Mouse (Mus musculus): Measurements from ENCODE around the gene Myoc. TPM values are rescaled to one million over a fixed set of nuclear protein-coding genes. Genes with fewer than 3 reads are reported as not detected.

The Myoc gene
- polyA plus RNA-seq, 1 experiment from 2014 or later, result 0.09 TPM

GRCm38 (mm10) chr1:162664826-162665475, 26.0 kb downstream of the Myoc start:
- Histone ChIP-seq H3K27ac (peak overlapping the region; percentile 57), H3K9me3 (no peaks in the 10 kb centered on the region), H3K27me3 (ENCODE audit: insufficient read depth, poor library complexity, severe bottlenecking) (no peaks in the 10 kb centered on the region), H3K4me3 (peak overlapping the region; percentile 48), H3K36me3 (peaks cover 11% of the 10 kb centered on the region), H3K4me1 (replicated peaks) (peaks cover 13% of the 10 kb centered on the region)
- WGBS, result 17% methylated on average over 10 of the region's 10 CpGs
- DNase-seq (ENCODE audit: low spot score), result peak; percentile 81

DNA sequence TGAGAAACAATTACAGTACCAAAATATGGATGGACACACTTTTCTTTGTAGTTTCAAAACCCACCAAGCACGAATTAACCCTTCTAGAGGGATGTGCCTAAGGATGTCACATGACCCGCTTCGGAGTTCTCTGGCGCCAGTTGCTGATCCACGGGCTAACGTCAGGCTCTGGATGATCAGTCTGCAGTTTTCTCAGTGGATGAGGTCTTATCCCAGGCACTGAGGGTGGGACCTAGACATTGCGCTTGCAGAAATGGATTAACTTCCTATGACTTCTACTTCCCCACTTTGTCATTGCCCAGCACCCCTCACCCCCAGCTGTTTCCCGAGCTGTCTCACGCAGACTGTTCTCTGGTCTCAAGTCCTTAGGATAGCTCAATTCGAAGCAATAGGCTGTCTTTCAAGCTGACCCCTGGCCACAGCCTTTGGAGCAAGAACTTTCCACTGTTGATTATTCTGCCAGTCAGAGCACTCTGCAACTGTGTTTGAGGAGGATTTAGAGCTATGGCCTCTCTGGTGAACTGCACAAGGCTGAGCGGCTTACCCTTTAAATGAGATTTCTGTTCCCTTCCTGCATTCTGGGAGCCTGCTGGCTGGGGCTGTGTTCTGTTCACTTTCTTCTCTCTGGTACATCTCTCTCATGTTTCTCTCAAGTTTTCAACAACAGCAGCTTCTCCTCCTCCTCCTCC, 26.7 kb downstream of the Myoc start:
- 5% methylated on average over 11 of the region's 11 CpGs for WGBS
- Histone ChIP-seq H3K9me3 (no peaks in the 10 kb centered on the region), H3K4me3 (peak overlapping the region; percentile 48), H3K27me3 (ENCODE audit: insufficient read depth, poor library complexity, severe bottlenecking) (no peaks in the 10 kb centered on the region), H3K27ac (peak overlapping the region; percentile 57), H3K36me3 (peaks cover 18% of the 10 kb centered on the region), H3K4me1 (replicated peaks) (peaks cover 13% of the 10 kb centered on the region)
- DNase-seq (ENCODE audit: low spot score), result peak; percentile 73

DNA sequence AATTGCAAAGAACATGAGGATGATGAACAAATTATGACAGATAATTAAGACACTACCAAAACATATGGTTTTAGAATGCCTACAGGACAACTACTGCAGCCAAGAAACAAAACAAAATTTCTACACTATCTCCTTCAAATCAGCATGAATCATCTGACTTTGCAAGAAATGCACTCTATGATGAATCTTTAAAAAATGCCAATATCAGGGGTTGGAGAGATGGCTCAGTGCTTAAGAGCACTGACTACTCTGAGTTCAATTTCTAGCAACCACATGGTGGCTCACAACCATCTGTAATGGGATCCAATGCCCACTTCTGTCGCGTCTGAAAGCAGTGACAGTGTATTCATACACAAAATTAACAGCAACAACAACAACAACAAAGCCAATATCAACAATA, 54.8 kb downstream of the Myoc start:
- Histone ChIP-seq H3K36me3 (peaks cover 100% of the 10 kb centered on the region), H3K27ac (no peak overlapping the region), H3K4me1 (replicated peaks) (no peaks in the 10 kb centered on the region), H3K4me3 (no peak overlapping the region), H3K27me3 (ENCODE audit: insufficient read depth, poor library complexity, severe bottlenecking) (no peaks in the 10 kb centered on the region), H3K9me3 (no peaks in the 10 kb centered on the region)
- 90% methylated on average over 2 of the region's 2 CpGs for WGBS
- DNase-seq (ENCODE audit: low spot score), result no peak

- no peak for DNase-seq (ENCODE audit: low spot score)
- Histone ChIP-seq H3K27me3 (ENCODE audit: insufficient read depth, poor library complexity, severe bottlenecking) (no peaks in the 10 kb centered on the region), H3K36me3 (peaks cover 100% of the 10 kb centered on the region), H3K9me3 (no peaks in the 10 kb centered on the region), H3K4me1 (replicated peaks) (no peaks in the 10 kb centered on the region), H3K4me3 (no peak overlapping the region), H3K27ac (no peak overlapping the region)
- whole genome bisulfite sequencing, result 97% methylated on average over 6 of the region's 6 CpGs
Observed at GRCm38 (mm10) chr1:162697866-162698265, 58.9 kb downstream of the Myoc start.

Other genes starting within 250 kb of the Myoc start
- gene Dnm3, start 161.1 kb upstream of the Myoc start, polyA plus RNA-seq (2016; fragmentation: Nextera tagmentation; extraction: Ambion mirVana), result 2.6 and 7.5 TPM in 2 replicates
- gene Mettl13, start 90.6 kb upstream of the Myoc start, polyA plus RNA-seq (2016; fragmentation: Nextera tagmentation; extraction: Ambion mirVana), result 21.3 and 27.8 TPM in 2 replicates
- gene Vamp4, start 68.6 kb upstream of the Myoc start, polyA plus RNA-seq (2016; fragmentation: Nextera tagmentation; extraction: Ambion mirVana), result 52.3 and 52.5 TPM in 2 replicates
- gene Myocos, start 19.1 kb downstream of the Myoc start, polyA plus RNA-seq (2016; fragmentation: Nextera tagmentation; extraction: Ambion mirVana), result not detected in 2 replicates
- gene Prrc2c, start 101.4 kb downstream of the Myoc start, polyA plus RNA-seq (2016; fragmentation: Nextera tagmentation; extraction: Ambion mirVana), result 134 and 143 TPM in 2 replicates
- 0.27 and 0.36 TPM in 2 replicates for gene Fmo4, start 174.8 kb downstream of the Myoc start, polyA plus RNA-seq (2016; fragmentation: Nextera tagmentation; extraction: Ambion mirVana)
- 11.3 and 11.6 TPM in 2 replicates for gene Fmo1, start 227.5 kb downstream of the Myoc start, polyA plus RNA-seq (2016; fragmentation: Nextera tagmentation; extraction: Ambion mirVana)